ENCODE assay signal across 15 mouse cellular contexts in genomic region chr5:74246453-74246852, GRCm38 (mm10). TPM values are rescaled to one million over a fixed set of nuclear protein-coding genes. Genes with fewer than 3 reads are reported as not detected.
DNase-seq lines count a peak whose midpoint lies in the region; ATAC-seq lines count a peak whose summit lies in the region.
"Had no signal": no experiment of that assay in that cellular context is flagged by ENCODE, and none has a peak within 500 bp of the region (broad histone marks: within the 10 kb centered on the region; RNA-seq: fewer than 3 reads in every experiment).

No protein-coding gene starts in this region.

- H3K9ac ChIP-seq in midbrain, embryonic 15.5 days: no peak overlapping the region
- no peak overlapping the region for H3K9ac ChIP-seq in embryonic facial prominence, embryonic 12.5 days
- no peak overlapping the region for H3K9ac ChIP-seq in neural tube, embryonic 13.5 days
- H3K9ac ChIP-seq: liver, embryonic 12.5 days; stomach, embryonic 15.5 days had no signal

- no peak for DNase-seq in heart, embryonic 10.5 days (ENCODE audit: low spot score)
- no peak for DNase-seq in heart, adult 8-10 months (ENCODE audit: low spot score)
- no peak for DNase-seq in midbrain, embryonic 10.5 days (ENCODE audit: low spot score)
- DNase-seq in frontal cortex, adult 2 months (ENCODE audit: extremely low spot score in 1 of 2, low spot score in 1 of 2): no peak
- no peak for DNase-seq in ovary, postnatal 10 days (ENCODE audit: low spot score)
- DNase-seq: cerebellum, adult 18-20 months; heart, postnatal 10 days had no signal

- H3K4me3 ChIP-seq in heart, embryonic 10.5 days: no peak overlapping the region
- no peak overlapping the region for H3K4me3 ChIP-seq in midbrain, embryonic 10.5 days
- no peak overlapping the region for H3K4me3 ChIP-seq in midbrain, embryonic 15.5 days
- no peak overlapping the region for H3K4me3 ChIP-seq in embryonic facial prominence, embryonic 12.5 days
- no peak overlapping the region for H3K4me3 ChIP-seq in neural tube, embryonic 13.5 days
- H3K4me3 ChIP-seq: layer of hippocampus, adult 2 months; liver, embryonic 12.5 days; megakaryocyte, embryonic 14.5 days; stomach, embryonic 15.5 days had no signal

- no peaks in the 10 kb centered on the region for H3K9me3 ChIP-seq in heart, embryonic 10.5 days
- H3K9me3 ChIP-seq in midbrain, embryonic 10.5 days (replicated peaks): no peaks in the 10 kb centered on the region
- H3K9me3 ChIP-seq in midbrain, embryonic 15.5 days: no peaks in the 10 kb centered on the region
- H3K9me3 ChIP-seq in embryonic facial prominence, embryonic 12.5 days: no peaks in the 10 kb centered on the region
- no peaks in the 10 kb centered on the region for H3K9me3 ChIP-seq in neural tube, embryonic 13.5 days
- H3K9me3 ChIP-seq: liver, embryonic 12.5 days; megakaryocyte, embryonic 14.5 days; stomach, embryonic 15.5 days had no signal

- H3K4me2 ChIP-seq in midbrain, embryonic 15.5 days: no peak overlapping the region
- no peak overlapping the region for H3K4me2 ChIP-seq in embryonic facial prominence, embryonic 12.5 days (replicated peaks)
- no peak overlapping the region for H3K4me2 ChIP-seq in neural tube, embryonic 13.5 days
- H3K4me2 ChIP-seq: liver, embryonic 12.5 days; stomach, embryonic 15.5 days had no signal

- 79% methylated on average over 4 of the region's 4 CpGs for WGBS in heart, embryonic 10.5 days
- WGBS in midbrain, embryonic 10.5 days: 73% methylated on average over 4 of the region's 4 CpGs
- WGBS in midbrain, embryonic 15.5 days: 51% methylated on average over 4 of the region's 4 CpGs
- 47% methylated on average over 4 of the region's 4 CpGs for WGBS in embryonic facial prominence, embryonic 12.5 days
- WGBS in neural tube, embryonic 13.5 days: 19% methylated on average over 4 of the region's 4 CpGs

- no peak for ATAC-seq in midbrain, embryonic 15.5 days (replicated peaks)
- ATAC-seq in embryonic facial prominence, embryonic 12.5 days (ENCODE audit: insufficient number of reproducible peaks, insufficient read depth, low FRiP score, low TSS enrichment): no peak
- ATAC-seq in neural tube, embryonic 13.5 days (ENCODE audit: low read depth): peak; percentile 81
- ATAC-seq: intestine, embryonic 16.5 days; liver, embryonic 12.5 days had no signal

- H3K36me3 ChIP-seq in heart, embryonic 10.5 days: no peaks in the 10 kb centered on the region
- H3K36me3 ChIP-seq in midbrain, embryonic 10.5 days: no peaks in the 10 kb centered on the region
- no peaks in the 10 kb centered on the region for H3K36me3 ChIP-seq in midbrain, embryonic 15.5 days (replicated peaks)
- no peaks in the 10 kb centered on the region for H3K36me3 ChIP-seq in embryonic facial prominence, embryonic 12.5 days
- no peaks in the 10 kb centered on the region for H3K36me3 ChIP-seq in neural tube, embryonic 13.5 days
- H3K36me3 ChIP-seq: liver, embryonic 12.5 days; stomach, embryonic 15.5 days had no signal

- peak overlapping the region; percentile 47 for H3K27ac ChIP-seq in heart, embryonic 10.5 days
- H3K27ac ChIP-seq in midbrain, embryonic 10.5 days (replicated peaks): peak overlapping the region; percentile 43; the same call in 1 of the 2 replicates
- no peak overlapping the region for H3K27ac ChIP-seq in midbrain, embryonic 15.5 days
- peak overlapping the region; percentile 43; the same call in 1 of the 2 replicates for H3K27ac ChIP-seq in embryonic facial prominence, embryonic 12.5 days
- H3K27ac ChIP-seq in neural tube, embryonic 13.5 days (replicated peaks): peak overlapping the region; percentile 20; the same call in 1 of the 2 replicates
- H3K27ac ChIP-seq: layer of hippocampus, adult 2 months; liver, embryonic 12.5 days; stomach, embryonic 15.5 days had no signal

- H3K4me1 ChIP-seq in heart, embryonic 10.5 days: peaks cover 56% of the 10 kb centered on the region
- H3K4me1 ChIP-seq in midbrain, embryonic 10.5 days: peaks cover 41% of the 10 kb centered on the region
- H3K4me1 ChIP-seq in midbrain, embryonic 15.5 days: no peaks in the 10 kb centered on the region
- H3K4me1 ChIP-seq in embryonic facial prominence, embryonic 12.5 days: peaks cover 27% of the 10 kb centered on the region
- H3K4me1 ChIP-seq in neural tube, embryonic 13.5 days (replicated peaks): peaks cover 34% of the 10 kb centered on the region

- no peaks in the 10 kb centered on the region for H3K27me3 ChIP-seq in heart, embryonic 10.5 days (ENCODE audit: insufficient read depth, poor library complexity, severe bottlenecking)
- no peaks in the 10 kb centered on the region for H3K27me3 ChIP-seq in midbrain, embryonic 10.5 days (ENCODE audit: low read depth, poor library complexity, severe bottlenecking)
- no peaks in the 10 kb centered on the region for H3K27me3 ChIP-seq in midbrain, embryonic 15.5 days (replicated peaks)
- no peaks in the 10 kb centered on the region for H3K27me3 ChIP-seq in embryonic facial prominence, embryonic 12.5 days
- no peaks in the 10 kb centered on the region for H3K27me3 ChIP-seq in neural tube, embryonic 13.5 days
- H3K27me3 ChIP-seq: liver, embryonic 12.5 days; stomach, embryonic 15.5 days had no signal

RNA-seq across cellular contexts. Expression of gene Rasl11b, which starts 51.4 kb away (rescaled TPM):
- 58.3 and 65.9 TPM in 2 replicates for polyA plus RNA-seq in heart, embryonic 10.5 days (2016; fragmentation: Nextera tagmentation; extraction: Ambion mirVana)
- total RNA-seq in heart, adult 8-10 months (2022): 10 to 100 TPM; 36.0 to 52.1 (median 41.2) TPM
- polyA plus RNA-seq in midbrain, embryonic 10.5 days (2016; fragmentation: Nextera tagmentation; extraction: Ambion mirVana): 27.3 and 30.3 TPM in 2 replicates
- polyA plus RNA-seq in midbrain, embryonic 15.5 days (2015; fragmentation: Nextera tagmentation; extraction: Ambion mirVana): 11.4 and 12.9 TPM in 2 replicates
- polyA plus RNA-seq in embryonic facial prominence, embryonic 12.5 days (2016; fragmentation: Nextera tagmentation; extraction: Ambion mirVana): 134 and 140 TPM in 2 replicates
- 23.6 and 27.8 TPM in 2 replicates for polyA plus RNA-seq in neural tube, embryonic 13.5 days (2015; fragmentation: Nextera tagmentation; extraction: Ambion mirVana)
- 191 and 225 TPM in 2 replicates for polyA plus RNA-seq in frontal cortex, adult 2 months (2012; rRNA removed)
